Mouse (Mus musculus) thymus, adult 2 months (tissue): ENCODE measurements around the gene Upk3bl.

ENCODE experiments used
- CTCF ChIP-seq: fragments of 200-500 bp; IDR thresholded peaks from 2 replicates; pipeline ENCODE4 v1.5.1; 2012; ENCODE audit warnings: mild to moderate bottlenecking, control low read depth, low read length, moderate library complexity, borderline replicate concordance; ENCODE audit not compliant: control insufficient read depth, poor library complexity, insufficient read depth; ENCODE audit errors: extremely low read depth
- POLR2A ChIP-seq: fragments of 200-500 bp; IDR thresholded peaks from 2 replicates; pipeline ENCODE4 v1.6.1; 2012; ENCODE audit warnings: mild to moderate bottlenecking, low read length, control low read depth, moderate library complexity; ENCODE audit not compliant: control insufficient read depth, poor library complexity, insufficient read depth; ENCODE audit errors: extremely low read depth

GRCm38 (mm10) chr5:136034868-136035267 lies 19.4 kb upstream of the Upk3bl start:
- TF ChIP-seq CTCF (no peak), POLR2A (no peak)
